Mouse (Mus musculus) kidney, adult 2 months (tissue): ENCODE measurements around the gene Coq4.

ENCODE experiments used
- CTCF ChIP-seq: fragments of 200-500 bp; conservative IDR thresholded peaks from 2 replicates; pipeline ENCODE4 v1.5.1; 2011; ENCODE audit warnings: low read depth, mild to moderate bottlenecking, control low read depth, low read length, moderate library complexity, mixed read lengths; ENCODE audit not compliant: insufficient read depth, insufficient read length
- POLR2A ChIP-seq: fragments of 200-500 bp; IDR thresholded peaks from one replicate; pipeline ENCODE4 v1.6.1; 2011; ENCODE audit warnings: low read depth, low read length, control low read depth

DNA sequence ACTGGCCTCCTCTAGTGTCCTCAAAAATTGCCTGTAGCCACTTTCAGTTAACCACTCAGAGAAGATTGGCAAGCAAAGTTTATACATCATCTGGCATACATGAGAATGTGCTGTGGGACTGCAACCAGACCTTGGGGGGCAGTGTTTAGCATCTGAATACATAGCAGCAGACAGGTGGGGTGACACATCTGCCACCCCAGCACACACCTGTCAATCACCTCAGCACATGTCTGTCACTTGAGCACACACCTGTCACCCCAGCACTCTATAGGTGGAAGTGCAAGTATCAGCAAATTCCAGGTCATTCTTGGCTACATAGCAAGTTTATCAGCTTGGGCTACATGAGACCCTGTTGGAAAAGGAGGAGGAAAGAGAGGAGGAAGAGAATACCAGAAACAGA, 31.6 kb upstream of the Coq4 start:
- TF ChIP-seq CTCF (no peak), POLR2A (no peak)
